Mouse (Mus musculus) retina, adult 2 months (tissue): Measurements from ENCODE around the gene Serpine2.

Experiments
- DNase-seq: peaks from one replicate; pipeline ENCODE4 v3.0.0-alpha.2; 2012; ENCODE audit warnings: low read depth, low spot score

Serpine2 gene

GRCm38 (mm10) chr1:79861130-79861942 lies at the start of gene Serpine2:
Gene Serpine2, minus strand, starts transcription at chr1:79861180.
- DNase-seq = no peak

GRCm38 (mm10) chr1:79907811-79908210 lies 46.8 kb upstream of the Serpine2 start:
- DNase-seq = no peak

- DNase-seq = no peak
Measured at GRCm38 (mm10) chr1:79905241-79905640, 44.3 kb upstream of the Serpine2 start.

GRCm38 (mm10) chr1:79902901-79903300 lies 41.9 kb upstream of the Serpine2 start:
- no peak for DNase-seq

GRCm38 (mm10) chr1:79882648-79883047 lies 21.7 kb upstream of the Serpine2 start:
- no peak for DNase-seq

- no peak for DNase-seq
Measured at GRCm38 (mm10) chr1:79874741-79875140, 13.8 kb upstream of the Serpine2 start.

GRCm38 (mm10) chr1:79860411-79861039 lies 455 bp downstream of the Serpine2 start:
- DNase-seq = no peak

- no peak for DNase-seq
Measured at GRCm38 (mm10) chr1:79859975-79860374, 1.0 kb downstream of the Serpine2 start.

GRCm38 (mm10) chr1:79859026-79859425 lies 2.0 kb downstream of the Serpine2 start:
- no peak for DNase-seq

- DNase-seq = no peak
Measured at GRCm38 (mm10) chr1:79858389-79858994, 2.5 kb downstream of the Serpine2 start.

GRCm38 (mm10) chr1:79857681-79858388 lies 3.1 kb downstream of the Serpine2 start:
- DNase-seq = no peak

- no peak for DNase-seq
Measured at GRCm38 (mm10) chr1:79856756-79857155, 4.2 kb downstream of the Serpine2 start.

- DNase-seq = no peak
Measured at GRCm38 (mm10) chr1:79853527-79853926, 7.5 kb downstream of the Serpine2 start.

- DNase-seq = no peak
Measured at GRCm38 (mm10) chr1:79850341-79850740, 10.6 kb downstream of the Serpine2 start.

- DNase-seq = no peak
Measured at GRCm38 (mm10) chr1:79848663-79849062, 12.3 kb downstream of the Serpine2 start.

- no peak for DNase-seq
Measured at GRCm38 (mm10) chr1:79846891-79847290, 14.1 kb downstream of the Serpine2 start.

- no peak for DNase-seq
Measured at GRCm38 (mm10) chr1:79832719-79833404, 28.1 kb downstream of the Serpine2 start.

- DNase-seq = no peak
Measured at GRCm38 (mm10) chr1:79823951-79824633, 36.9 kb downstream of the Serpine2 start.

GRCm38 (mm10) chr1:79822806-79823525 lies 38.0 kb downstream of the Serpine2 start:
- no peak for DNase-seq

GRCm38 (mm10) chr1:79819296-79819879 lies 41.6 kb downstream of the Serpine2 start:
- DNase-seq = no peak
